ENCODE assay signal across 12 mouse cellular contexts in the genomic region with DNA sequence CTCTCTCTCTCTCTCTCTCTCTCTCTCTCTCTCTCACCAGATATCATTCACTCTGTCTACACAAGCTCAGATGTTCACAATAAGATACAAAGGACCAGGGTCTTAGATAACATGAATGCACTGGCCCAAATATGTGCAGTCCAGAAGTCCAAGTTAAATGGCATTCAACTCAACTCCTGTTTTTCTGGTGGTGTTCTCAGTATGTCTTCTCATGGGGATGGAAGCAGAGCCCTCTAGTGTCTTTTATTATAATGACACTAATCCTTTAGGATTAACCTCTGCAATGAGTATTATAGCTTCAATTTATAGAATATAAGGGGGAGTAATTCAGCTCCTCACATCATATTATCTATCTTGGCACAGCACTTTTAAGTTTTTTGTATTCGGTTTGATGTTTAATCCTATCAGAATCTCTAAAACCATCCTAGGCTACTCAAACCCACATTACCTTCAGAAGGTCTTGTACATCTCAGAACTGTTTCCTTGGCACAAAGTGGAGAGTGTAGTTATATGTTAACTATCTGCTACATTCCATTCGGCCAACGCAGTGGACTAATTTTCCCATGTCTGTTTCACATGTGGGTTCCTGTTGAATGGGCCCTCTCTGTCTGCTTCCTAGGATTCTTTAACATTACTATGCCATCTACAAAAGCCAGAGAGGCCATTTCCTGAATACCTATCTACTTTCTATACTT.
DNase-seq lines count a peak whose midpoint lies in the region; ATAC-seq lines count a peak whose summit lies in the region.
"Had no signal": no experiment of that assay in that cellular context is flagged by ENCODE, and none has a peak within 500 bp of the region (broad histone marks: within the 10 kb centered on the region; RNA-seq: fewer than 3 reads in every experiment).

No protein-coding gene starts in this region.

- H3K27ac ChIP-seq in forebrain, embryonic 14.5 days (ENCODE audit: low read depth, low read length): no peak overlapping the region
- H3K27ac ChIP-seq: embryonic facial prominence, embryonic 12.5 days; liver, embryonic 15.5 days had no signal

- no peak overlapping the region for H3K4me2 ChIP-seq in forebrain, embryonic 14.5 days (ENCODE audit: low read length)
- H3K4me2 ChIP-seq: embryonic facial prominence, embryonic 12.5 days; liver, embryonic 15.5 days had no signal

- no peak overlapping the region for H3K4me3 ChIP-seq in forebrain, embryonic 14.5 days (ENCODE audit: low read depth, low read length)
- H3K4me3 ChIP-seq: embryonic facial prominence, embryonic 12.5 days; liver, embryonic 15.5 days had no signal

- no peak overlapping the region for H3K9ac ChIP-seq in forebrain, embryonic 14.5 days (ENCODE audit: low read length)
- H3K9ac ChIP-seq: embryonic facial prominence, embryonic 12.5 days; liver, embryonic 15.5 days had no signal

- ATAC-seq in forebrain, embryonic 14.5 days: peak; percentile 40; the same call in 1 of the 2 replicates

- DNase-seq in kidney, adult 9 months: peak; percentile 20
- no peak for DNase-seq in kidney, adult 11 months
- DNase-seq in 416B (ENCODE audit: low read depth) (peak; percentile 36), ES-CJ7 (ENCODE audit: low read depth, low spot score) (peak; percentile 12)
- peak; percentile 67 for DNase-seq in forebrain, embryonic 14.5 days (ENCODE audit: low spot score)
- no peak for DNase-seq in frontal cortex, postnatal 10 days (ENCODE audit: low spot score in 2 of 2)
- DNase-seq in thymus, postnatal 36 days: no peak
- no peak for DNase-seq in thymus, postnatal 14 days
- DNase-seq: heart, adult 11 months; thymus, postnatal 25 days had no signal

- H3K4me1 ChIP-seq in forebrain, embryonic 14.5 days (ENCODE audit: control insufficient read depth, insufficient read depth, low read length): no peaks in the 10 kb centered on the region
- H3K4me1 ChIP-seq: embryonic facial prominence, embryonic 12.5 days; liver, embryonic 15.5 days had no signal

- no peaks in the 10 kb centered on the region for H3K9me3 ChIP-seq in forebrain, embryonic 14.5 days (replicated peaks; ENCODE audit: control insufficient read depth, low read length)
- H3K9me3 ChIP-seq: embryonic facial prominence, embryonic 12.5 days; liver, embryonic 15.5 days had no signal

- H3K36me3 ChIP-seq in forebrain, embryonic 14.5 days (ENCODE audit: control insufficient read depth, insufficient read depth, low read length): no peaks in the 10 kb centered on the region
- H3K36me3 ChIP-seq: embryonic facial prominence, embryonic 12.5 days; liver, embryonic 15.5 days had no signal

- H3K27me3 ChIP-seq in forebrain, embryonic 14.5 days (replicated peaks; ENCODE audit: control insufficient read depth, insufficient read depth, low read length): no peaks in the 10 kb centered on the region
- H3K27me3 ChIP-seq: embryonic facial prominence, embryonic 12.5 days; liver, embryonic 15.5 days had no signal

- 78% methylated on average over 3 of the region's 3 CpGs for WGBS in forebrain, embryonic 14.5 days

Comparison
In these comparisons a context has a peak if more than half of its experiments do, and no peak if none do; other contexts are left out.
1. DNase-seq: peak in kidney, adult 9 months (single experiment), 416B (single experiment), ES-CJ7 (single experiment) and forebrain, embryonic 14.5 days (single experiment); none in kidney, adult 11 months (single experiment), frontal cortex, postnatal 10 days (0 of 2), thymus, postnatal 36 days (0 of 2) and thymus, postnatal 14 days (single experiment).